Mouse (Mus musculus) ovary, postnatal 36 days (tissue): ENCODE data around the gene Patl2.
"Not testable (repeated sequence)": the region's sequence is repeated elsewhere in the genome, so short reads cannot be mapped to it uniquely, and the experiment has no call there.

ENCODE experiments used
- DNase-seq: peaks from one replicate; pipeline ENCODE4 v3.0.0; 2022; ENCODE audit warnings: low spot score, mixed read lengths

The Patl2 gene

GRCm38 (mm10) chr2:122186106-122186505, at the start of gene Patl2, which contains the start of gene Terb2:
Patl2 (minus strand) TSS chr2:122186189.
Terb2 (plus strand) TSS chr2:122186272.
- no peak for DNase-seq

DNA sequence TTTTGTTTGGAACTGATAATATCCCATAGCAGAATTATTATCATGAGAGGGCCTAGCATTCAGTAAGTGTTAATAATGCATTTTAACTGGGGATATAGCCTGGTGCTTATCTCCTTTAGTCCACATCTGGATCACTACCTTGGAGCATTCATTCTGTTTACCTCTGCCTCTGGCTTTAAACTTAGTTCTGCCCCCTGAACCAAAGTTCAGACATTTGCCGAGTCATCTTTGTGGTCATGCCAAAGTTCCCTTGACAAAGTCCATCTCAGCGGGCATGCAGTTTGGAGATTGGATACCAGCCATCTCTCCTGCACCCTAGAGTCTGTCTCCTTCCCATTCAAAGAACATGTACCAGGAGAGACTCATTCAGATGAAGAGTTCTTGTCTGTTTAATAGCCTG, 49.4 kb upstream of the Patl2 start:
- no peak for DNase-seq

DNA sequence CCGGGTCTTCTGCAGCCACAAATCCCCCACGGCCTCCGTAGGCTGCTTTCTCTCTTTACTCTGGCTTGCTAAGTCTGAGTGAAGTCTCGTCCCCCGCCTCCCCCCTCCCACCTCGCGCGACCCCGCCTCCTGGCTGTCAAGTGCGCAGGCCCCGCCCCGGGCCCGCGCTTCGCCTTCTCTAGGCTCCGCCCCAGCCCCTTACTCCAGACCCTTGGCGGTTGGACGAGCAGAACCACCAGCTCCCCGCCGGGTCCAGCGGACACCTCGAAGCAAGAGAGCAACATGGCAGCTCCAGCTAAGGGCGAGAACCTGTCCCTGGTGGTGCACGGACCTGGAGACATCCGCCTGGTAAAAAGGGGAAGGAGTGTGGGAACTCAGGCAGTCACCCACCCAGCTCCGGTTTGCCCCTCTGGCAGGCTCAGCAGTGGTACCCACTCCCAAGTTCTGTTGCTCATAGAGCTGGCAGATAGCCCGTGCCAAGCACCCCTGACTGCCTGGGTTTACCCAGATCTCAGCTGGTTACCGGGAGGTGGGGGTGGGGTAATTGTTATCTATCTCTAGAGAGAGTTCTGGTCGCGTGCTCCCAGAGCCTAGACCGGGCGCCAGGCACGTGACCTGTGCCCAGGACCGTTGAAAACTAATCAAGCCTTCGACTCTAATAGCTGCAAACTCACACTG, 48.8 kb upstream of the Patl2 start, which contains the start of gene Sord:
Gene Sord (plus strand): TSS at position 139 of the 678 bp plus-strand sequence.
- peak; percentile 76 for DNase-seq

DNA sequence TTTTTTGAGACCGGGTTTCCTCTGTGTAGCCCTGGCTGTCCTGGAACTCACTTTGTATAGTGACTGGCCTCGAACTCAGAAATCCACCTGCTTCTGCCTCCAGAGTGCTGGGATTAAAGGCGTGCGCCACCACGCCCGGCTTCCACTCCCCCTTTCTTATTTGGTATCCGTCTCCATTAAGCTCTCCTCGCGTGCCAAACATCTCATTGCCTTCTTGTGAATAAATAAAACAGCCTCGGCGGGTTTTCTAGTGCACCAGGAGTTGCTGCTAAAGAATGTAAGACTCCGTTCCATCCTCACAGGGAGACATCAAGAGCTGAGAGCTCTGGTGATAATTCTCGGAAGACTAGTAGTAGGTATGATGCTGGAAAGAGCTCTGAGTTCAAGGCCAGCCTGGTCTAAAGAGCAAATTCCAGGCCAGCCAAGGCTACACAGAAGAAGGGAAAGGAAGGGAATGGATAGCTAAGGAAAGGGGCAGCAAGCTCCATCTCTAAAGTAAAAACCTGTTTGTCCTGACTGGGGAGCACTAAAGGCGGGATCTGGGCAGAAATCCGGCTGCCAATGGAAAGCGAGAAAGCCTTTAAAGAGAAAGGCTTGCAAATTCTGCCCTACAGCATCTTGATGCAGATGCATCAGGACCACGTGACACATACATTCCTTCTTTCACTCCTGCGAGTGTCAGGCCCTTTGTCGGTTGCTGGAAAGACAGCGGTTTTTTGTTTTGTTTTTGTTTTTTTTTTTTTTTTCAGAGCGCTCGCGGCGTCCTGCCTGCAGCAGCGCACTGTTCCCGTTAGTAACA, 48.0 kb upstream of the Patl2 start:
- peak; percentile 7 for DNase-seq

GRCm38 (mm10) chr2:122233341-122233740, 47.4 kb upstream of the Patl2 start:
- DNase-seq = no peak

DNA sequence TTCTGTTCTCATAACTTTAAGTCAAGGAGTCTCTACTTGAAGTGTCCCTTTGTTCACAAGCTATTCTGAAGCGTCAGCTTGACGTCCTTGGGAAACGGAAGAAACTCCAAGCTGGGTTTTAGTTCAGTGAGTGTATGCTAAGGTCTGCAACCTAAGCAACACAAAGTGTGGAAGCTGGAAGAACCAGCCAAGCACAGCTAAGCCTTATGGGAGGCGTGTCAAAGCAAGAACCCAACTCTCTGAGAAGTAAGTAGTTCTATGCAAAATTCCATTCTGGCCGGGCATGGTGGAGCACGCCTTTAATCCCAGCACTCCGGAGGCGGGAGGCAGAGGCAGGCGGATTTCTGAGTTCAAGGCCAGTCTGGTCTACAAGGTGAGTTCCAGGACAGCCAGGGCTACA, 45.6 kb upstream of the Patl2 start:
- DNase-seq = no peak

- no peak for DNase-seq
Measured at GRCm38 (mm10) chr2:122230395-122230794, 44.4 kb upstream of the Patl2 start.

- no peak for DNase-seq
Measured at GRCm38 (mm10) chr2:122223654-122224053, 37.7 kb upstream of the Patl2 start.

DNA sequence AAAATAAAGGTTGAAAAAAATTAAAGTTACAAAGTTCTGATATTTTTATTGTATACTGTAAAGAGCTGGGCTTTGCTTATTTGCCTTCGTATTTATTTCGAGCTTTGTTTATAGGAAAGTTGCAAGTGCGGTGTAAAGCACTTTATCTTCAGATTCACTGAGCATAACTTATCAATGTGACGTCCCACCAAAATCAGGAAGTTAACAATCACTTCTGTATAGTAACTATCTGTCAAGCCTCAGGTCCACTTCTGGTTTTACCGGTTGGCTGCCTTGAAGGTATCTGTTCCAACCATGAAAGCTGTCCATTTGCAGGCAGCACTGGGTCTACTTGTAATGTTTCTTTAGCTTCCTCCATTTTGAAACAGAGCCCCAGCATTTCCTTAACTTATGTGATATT, 36.3 kb upstream of the Patl2 start:
- DNase-seq = no peak

GRCm38 (mm10) chr2:122221798-122222197, 35.8 kb upstream of the Patl2 start:
- DNase-seq = no peak

DNA sequence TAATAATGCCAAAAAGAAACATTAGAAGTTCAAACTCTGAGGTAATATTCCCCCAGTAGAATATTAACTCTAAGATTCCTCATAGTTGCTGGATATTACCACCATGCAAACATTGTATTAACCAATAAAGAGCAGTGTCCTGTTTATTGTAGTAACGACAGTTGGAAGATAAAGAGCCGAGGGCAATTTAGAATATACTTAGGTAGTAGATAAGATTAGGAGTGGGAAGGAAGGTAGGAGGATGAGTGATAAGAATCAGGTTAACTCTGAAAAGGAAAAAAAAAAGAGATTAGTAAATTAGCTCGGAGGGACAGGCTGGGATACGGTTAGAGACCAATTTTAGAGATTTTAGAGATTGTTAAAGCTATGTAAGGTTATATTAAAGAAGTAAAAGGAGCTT, 35.4 kb upstream of the Patl2 start:
- no peak for DNase-seq

DNA sequence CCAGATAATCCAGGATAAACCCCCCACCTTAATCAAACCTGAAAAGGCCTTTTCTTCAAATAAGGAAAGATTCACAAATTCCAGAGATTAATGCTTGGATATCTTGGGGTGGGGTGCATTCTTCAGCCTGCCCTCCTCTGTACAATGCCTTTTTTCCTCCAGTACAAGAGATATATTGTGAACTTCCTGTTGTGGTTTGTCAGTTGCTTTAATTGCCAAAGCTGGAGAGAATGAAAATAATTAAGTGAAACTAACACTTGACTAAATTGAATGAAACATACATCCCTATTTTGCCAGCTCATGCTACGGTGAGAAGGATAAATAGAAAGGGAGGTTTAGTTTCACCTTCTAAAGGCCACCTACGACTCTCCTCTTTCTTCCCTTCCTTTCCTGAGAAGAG, 32.2 kb upstream of the Patl2 start:
- no peak for DNase-seq

- DNase-seq = not testable (repeated sequence)
Measured at GRCm38 (mm10) chr2:122217075-122217474, 31.1 kb upstream of the Patl2 start.

DNA sequence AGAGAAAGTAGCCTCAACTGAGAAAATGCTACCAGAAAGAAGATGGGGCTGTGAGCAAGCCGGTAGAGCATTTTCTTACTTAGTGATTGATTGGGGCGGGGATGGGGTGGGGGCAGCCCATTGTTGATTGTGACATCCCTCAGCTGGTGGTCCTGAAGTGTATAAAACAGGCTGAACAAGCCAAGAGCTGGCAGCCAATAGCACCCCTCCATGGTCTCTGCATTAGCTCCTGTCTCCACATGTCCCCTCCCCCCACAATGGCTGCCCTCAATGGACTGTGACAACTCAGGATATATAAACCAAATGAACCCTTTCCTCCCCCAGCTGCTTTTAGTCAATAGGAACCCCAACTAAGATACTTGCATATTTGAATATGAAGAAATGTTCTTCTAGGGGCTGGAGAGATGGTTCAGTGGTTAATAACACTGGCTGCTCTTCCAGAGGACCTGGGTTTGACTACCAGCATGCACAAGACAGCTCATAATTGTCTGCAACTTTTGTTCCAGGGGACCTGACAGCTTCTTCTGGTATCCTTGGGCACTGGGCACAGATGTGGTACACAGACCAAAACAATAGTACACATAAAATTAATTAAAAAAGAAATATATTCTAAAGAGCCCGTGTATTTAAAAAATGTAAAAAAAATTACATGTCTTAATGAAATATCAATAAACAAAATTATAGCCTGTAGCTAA, 24.7 kb upstream of the Patl2 start:
- no peak for DNase-seq

DNA sequence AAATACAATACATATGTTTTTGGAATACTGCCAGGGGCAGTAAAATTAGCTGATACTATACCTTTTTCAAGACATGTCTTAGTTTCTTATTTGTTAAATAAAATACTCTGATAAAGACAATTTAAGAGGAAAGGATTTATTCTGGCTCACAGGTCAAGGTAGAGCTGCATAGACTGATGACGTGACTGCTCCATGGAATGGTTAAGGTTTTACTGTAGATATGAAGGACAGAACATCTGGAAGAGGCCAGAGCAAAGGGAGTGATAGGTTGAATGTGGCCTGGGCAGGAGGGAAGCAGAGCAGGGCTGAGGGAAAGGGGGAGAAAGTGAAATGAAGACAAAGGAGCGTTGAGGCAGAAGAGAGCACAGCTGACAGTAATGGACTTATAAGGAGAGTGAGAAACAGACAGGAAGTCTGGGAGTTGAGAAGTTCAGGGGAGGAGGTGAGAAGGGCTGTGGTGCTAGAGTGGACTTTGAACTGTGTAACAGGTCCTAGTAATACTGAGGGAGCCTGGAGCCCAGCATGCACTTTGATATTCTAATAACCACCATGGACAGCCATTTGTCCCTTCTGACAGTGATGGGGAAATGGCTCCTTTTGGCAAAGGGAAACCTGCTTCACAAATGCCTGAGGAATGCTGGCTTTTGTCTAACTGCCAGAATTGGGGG, 20.6 kb upstream of the Patl2 start:
- DNase-seq = no peak

DNA sequence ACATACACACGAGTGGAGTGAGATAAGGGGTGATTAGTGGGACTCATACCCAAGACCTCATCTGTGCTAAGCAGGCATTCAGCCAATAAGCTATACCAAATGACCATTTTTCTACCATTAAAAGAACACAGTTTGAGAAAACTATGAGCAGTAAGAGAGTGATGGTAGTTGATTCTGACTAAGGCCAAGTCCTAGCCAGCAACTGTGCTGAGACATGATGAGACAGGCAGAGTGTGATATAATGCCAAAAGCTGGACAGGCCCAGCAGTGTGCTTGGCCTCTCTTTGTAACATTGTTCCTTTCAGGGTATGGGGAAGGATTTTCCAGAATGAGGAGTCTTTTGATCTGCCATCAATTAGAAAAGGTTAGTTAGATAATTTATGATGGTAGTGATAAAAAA, 15.5 kb upstream of the Patl2 start:
- DNase-seq = no peak

GRCm38 (mm10) chr2:122194509-122194929, 8.5 kb upstream of the Patl2 start:
- DNase-seq = no peak

DNA sequence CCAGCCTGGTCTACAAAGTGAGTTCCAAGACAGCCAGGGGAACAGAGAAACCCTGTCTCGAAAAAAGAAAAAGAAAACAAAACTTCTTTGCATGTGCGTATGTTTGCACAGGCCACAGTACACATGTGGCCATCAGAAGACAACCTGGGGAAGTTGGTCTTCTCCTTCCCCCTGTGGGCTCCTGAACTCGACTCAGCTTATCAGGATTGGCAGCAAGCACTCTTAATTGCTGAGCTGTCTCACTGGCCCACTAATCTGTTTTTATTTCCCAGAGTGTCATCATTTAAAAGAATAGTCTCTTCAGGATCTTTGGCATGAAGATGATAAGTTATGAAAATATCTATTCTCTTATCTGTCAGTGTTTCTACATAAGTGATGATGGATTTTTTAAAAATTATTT, 5.9 kb upstream of the Patl2 start:
- DNase-seq = no peak

DNA sequence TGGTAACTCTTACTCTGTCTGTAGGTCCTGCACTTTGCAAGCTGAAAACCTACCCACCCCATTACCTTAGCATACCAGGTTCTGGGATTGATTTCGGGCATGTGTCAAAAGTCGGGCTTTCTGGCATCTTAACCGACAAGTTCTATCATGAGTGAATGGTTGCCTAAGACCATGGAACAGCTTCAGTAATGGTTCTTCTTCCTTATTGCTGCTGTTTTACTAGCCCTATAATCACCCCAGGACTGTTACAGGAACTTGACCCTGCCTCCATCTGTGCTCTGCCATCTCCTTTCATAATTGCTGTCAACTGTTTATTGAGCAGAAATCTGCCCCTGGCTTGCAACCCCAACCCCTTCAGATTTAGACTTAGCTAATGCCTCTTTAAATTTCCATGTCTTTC, 762 bp upstream of the Patl2 start:
- no peak for DNase-seq

DNA sequence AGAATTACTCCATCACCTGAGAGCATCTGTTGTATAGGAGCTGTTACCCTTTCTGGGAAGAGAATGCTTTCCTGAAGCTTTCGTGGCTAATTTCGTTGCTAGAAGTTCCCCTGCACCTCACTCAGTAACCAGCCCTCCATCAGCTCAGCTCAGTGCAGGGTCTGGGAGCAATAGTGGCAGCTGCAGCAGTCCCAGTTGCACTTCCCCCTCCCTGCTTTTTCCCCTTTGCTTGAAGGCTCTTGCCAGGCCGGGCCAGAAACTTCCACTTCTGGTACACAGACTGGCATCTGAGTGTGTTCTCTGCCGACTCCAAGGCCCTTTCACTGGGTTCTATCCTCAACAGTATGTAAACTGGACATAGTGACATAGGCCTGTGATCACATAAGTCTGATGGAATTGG, 903 bp downstream of the Patl2 start:
- no peak for DNase-seq

- no peak for DNase-seq
Measured at GRCm38 (mm10) chr2:122180051-122180822, 5.8 kb downstream of the Patl2 start.

DNA sequence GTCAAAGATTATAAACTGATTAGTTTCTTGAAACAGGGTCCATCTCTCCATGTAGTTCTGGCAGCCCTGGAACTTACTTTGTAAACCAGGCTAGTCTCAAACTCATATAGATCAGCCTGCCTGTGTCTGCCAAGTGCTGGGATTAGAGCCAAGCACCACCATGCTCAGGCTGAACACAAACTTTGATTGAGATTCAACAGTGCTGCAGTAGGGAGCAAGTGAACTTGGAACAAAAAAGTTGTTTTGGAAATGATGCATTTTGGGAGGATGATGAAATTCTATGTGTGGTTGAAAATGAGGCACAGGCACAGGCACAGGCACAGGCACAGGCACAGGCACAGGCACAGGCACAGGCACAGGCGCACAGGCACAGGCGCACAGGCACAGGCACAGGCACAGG, 13.8 kb downstream of the Patl2 start:
- DNase-seq = no peak
